Mouse (Mus musculus) right cerebral cortex, adult 18-20 months (tissue): ENCODE data around the gene Shroom1.

Experiments
- DNase-seq: peaks from one replicate; pipeline ENCODE4 v3.0.0; 2022; ENCODE audit warnings: mixed read lengths

Gene Shroom1

DNA sequence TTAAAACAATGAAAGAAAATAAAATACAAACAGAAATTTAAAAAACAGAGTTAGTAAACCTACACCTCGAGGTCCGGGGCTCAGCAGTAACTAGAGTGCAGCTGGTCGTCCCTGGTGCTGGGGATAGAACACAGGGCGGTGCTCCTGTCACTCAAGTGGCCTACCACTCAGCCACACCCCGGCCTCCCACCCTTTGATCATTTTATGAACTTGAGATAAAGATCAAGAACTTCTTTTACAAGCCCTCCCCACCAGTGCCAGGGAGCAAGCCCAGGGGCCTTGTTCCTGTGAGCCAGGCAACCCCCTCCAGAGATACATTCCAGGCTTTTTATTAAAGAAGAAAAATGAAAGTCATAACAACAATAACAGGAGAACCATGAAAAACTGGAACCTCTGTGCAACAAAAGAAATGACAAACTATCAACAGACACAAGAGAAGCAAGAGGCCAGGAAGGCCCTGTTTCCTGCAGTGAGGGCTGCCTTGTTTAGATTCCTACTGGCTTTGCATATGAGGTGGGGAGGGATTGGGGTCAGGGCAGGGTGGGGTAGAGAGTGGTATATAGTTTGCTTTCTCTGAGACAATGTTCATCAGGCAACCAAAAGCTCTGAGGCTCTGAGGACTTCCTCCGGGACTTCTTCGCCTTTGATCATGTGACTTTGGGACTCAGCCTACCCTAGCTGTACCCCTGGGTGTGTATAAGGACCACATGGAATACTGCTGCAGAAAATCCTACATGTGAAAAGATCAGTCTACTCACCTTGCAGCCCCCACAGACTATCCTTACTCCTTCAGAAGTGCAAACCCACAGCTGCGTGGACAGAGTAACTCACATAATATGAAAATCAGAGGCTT is 60.0 kb downstream of the Shroom1 start:
- DNase-seq: no peak
